Mouse (Mus musculus) urinary bladder, adult 2 months (tissue): ENCODE measurements around the gene Myadm. TPM values are rescaled to one million over a fixed set of nuclear protein-coding genes. Genes with fewer than 3 reads are reported as not detected.
"Not testable (repeated sequence)": the region's sequence is repeated elsewhere in the genome, so short reads cannot be mapped to it uniquely, and the experiment has no call there.

ENCODE experiments used
- DNase-seq: peaks from one replicate; pipeline ENCODE4 v3.0.0; 2022; ENCODE audit warnings: low spot score
- polyA plus RNA-seq: library from polyadenylated mRNA; depleted of rRNA; stranded (reverse); fragments of >200 nt; gene quantifications from 2 replicates; pipeline ENCODE4 v1.2.3, GENCODE M21; 2012; rRNA removed

Gene Myadm
- 303 and 327 TPM in 2 replicates for polyA plus RNA-seq

DNA sequence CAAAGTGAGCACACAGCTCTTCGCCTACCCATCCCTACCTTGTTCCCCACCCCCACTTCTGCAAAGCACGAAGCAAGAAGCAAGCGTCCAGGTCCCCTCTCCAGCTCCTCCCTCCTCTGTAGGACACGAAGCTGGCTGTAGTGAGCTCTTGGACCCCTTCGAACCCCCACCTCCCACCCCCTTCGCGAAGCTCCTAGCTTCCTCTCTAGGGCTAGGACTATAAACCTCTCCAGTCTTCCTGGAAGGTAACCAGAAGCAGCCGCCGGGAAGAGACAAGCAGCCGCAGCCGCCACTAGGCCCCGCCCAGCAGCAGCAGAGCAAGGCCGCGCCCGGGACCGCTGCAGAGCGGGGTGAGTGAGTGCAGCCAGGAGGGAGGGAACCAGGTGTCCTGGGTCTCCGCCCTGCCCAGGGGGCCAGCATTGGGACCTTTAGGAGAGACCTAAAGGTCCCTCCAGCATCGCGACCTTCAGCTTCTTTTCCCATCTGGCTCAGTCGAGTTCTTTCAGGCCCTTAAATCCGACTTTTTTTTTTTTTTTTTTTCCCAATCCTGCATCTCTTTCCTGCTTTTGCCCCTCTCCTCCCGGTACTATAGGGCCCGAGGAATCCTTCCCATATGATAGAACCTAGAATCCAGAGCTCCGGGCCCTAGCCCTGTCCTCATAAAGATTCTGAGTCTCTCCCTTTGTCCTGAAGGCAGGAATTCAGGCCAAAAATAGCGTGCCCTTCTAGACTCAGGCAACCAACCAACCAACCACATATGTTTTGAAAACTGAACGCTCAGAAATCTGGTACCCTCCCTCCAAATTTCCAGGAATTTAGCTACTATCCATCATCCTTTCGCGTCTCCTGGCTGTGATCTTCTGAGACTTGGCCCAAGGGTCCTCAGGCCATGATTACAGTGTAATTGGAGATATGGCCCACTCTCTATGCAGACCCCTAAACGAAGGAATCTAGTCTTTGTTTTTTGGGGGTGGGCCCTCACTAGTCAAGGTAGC lies at the start of gene Myadm, which contains the start of gene Prkcg:
Gene Myadm, plus strand, starts transcription at position 105 of the 995 bp plus-strand sequence.
Gene Prkcg, plus strand, starts transcription at position 204 of the 995 bp plus-strand sequence.
- DNase-seq = peak; percentile 64

- DNase-seq = no peak
Measured at GRCm38 (mm10) chr7:3239193-3239592, 49.7 kb upstream of the Myadm start.

DNA sequence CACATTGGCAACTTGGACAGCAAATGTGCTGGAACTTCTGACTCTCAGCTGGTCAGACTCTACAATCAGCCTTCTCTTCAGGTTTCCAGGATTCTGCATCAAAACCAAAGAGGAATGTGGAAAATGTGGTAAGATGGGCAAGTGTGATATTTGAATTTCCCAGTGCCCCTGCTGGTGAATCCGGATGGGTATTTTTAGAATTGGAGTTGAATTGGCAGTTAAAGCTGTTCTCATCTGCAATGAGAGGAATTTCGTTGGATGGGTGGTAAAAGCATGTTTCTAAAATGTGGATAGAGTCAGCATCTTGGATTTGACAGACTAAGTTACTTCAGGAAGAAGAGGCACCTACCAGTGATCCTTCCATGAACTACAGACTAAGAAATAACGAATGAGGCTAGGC lies 28.2 kb upstream of the Myadm start:
- no peak for DNase-seq

DNA sequence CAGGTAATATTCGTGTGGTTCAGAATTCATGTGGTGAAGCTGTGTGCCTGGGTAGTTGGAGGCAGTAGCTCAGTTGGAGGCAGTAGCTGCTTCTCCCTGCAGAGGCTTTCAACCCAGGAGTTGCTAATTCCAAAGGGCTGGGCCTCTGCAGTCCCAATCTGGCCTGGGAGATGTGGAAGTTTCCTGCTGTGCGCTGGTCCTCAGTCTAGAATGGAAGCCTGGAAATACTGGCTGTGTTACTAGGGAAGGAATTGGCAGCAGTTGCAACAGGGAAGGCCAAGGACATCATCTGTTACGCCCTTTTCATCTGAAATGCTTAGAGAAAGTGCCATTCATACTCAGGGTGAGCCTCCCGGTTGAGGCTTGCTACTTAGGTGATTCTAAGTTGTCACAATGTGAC lies 27.4 kb upstream of the Myadm start:
- no peak for DNase-seq

GRCm38 (mm10) chr7:3262789-3263188 lies 26.1 kb upstream of the Myadm start:
- no peak for DNase-seq

DNA sequence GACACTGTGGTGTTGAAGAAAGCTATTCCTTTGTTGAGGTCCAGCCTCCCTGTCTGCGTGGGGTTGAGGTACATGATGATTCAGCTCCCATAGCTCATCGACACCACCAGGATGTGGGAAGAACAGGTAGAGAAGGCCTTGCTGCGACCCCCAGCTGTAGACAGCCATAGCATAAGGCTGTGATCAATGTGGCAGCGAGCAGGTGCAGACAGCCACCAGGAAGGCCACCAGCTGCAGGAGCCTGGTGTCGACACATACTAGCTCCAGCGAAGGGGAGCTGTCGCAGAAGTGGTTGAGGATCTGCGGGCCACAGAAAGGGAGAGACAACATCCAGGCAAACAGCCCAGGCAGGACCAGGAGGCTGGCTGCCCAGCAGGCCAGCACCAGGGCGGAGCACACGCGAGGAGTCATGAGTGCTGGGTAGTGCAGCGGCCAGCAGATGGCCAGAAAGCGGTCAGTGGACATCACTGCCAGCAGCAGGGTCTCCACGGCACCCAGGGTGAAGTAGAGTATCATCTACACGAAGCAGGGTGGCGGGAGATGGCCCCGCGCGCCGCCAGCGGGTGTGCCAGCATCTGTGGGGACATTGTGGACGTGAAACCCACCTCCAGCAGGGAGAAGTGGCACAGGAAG lies 24.4 kb upstream of the Myadm start:
- no peak for DNase-seq

GRCm38 (mm10) chr7:3265311-3265710 lies 23.6 kb upstream of the Myadm start:
- no peak for DNase-seq

GRCm38 (mm10) chr7:3267261-3267660 lies 21.6 kb upstream of the Myadm start:
- no peak for DNase-seq

DNA sequence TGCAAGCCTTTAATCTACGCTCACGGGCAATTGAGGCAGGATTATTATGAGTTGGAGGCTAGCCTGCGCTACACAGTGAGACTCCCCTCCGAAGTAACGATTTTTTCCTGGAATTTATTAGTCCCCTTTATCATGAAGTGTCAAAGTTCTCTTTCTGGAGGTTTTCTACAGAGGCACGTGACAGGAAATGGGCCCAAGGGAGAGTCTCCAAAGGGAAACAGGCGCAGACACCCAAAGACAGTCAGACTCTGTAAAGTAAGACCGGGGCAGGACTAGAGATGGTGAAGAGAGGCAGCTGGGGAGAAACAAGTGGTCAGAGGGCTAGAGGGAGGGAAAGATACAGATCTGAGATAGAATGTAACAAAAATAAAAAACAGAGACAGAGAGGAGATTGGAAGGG lies 21.0 kb upstream of the Myadm start:
- DNase-seq = no peak

- no peak for DNase-seq
Measured at GRCm38 (mm10) chr7:3268291-3268690, 20.6 kb upstream of the Myadm start.

DNA sequence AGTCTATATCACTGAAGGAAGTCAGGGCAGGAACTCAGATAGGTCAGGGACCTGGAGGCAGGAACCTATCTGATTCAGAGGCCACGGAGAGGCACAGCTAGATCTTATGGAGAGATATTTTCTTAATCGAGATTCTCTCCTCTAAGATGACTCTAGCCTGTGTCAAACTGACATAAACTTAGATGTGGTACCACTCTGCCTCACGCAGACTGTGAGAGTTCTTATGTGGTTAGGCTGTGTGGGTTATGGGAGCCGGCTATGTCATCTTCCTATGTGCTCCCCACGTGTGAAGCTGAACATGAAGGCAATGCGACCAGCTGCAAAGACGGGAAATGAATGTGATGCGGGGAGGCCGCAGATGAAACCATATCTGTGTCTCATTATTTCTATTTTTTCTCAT lies 16.7 kb upstream of the Myadm start:
- no peak for DNase-seq

DNA sequence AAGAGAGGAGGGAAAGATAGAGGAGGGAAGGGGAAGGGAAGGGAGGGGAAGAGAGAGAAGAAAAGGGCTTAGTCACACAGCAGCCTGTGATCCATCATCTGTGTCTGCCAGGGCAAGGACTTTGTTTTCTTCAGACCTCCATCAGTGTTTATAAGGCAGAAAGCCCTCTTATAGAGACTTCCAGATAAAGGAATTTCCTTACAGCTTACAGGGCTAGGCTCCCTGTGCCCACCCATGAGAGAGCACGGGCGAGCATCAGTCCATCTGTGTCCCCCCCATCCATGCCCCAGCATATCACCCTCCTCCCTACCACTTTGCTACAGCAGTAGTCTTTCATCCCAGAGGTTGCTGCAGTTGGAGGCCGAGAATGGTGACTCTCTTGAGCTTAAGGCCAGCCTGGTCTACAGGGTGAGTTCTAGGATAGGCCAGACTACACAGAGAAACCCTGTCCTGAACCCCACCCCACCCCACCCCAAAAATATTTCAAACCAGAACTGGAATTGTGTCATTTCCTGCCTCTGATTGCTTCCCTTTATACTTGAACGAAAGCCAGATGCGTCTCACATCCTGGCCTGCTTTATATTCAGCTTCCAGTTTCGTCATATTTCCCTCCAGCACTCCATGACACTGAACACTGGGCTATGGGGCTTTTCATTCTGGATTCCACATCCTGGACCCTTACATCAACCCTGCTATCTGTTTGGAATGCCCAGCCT lies 13.3 kb upstream of the Myadm start:
- no peak for DNase-seq

DNA sequence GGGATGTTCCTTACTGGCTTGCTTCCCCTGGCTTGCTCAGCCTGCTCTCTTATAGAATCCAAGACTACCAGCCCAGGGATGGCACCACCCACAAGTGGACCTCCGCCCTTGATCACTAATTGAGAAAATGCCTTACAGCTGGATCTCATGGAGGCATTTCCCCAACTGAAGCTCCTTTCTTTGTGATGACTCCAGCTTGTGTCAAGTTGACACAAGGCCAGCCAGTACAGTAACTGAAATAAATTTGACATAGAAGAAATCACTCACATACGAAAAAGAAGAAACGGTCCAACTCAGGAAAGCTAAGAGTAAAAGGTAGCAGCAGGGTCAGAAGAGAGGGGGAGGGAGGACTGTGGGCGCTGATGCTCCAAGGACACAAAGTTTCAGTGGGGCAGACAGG lies 12.1 kb upstream of the Myadm start:
- not testable (repeated sequence) for DNase-seq

DNA sequence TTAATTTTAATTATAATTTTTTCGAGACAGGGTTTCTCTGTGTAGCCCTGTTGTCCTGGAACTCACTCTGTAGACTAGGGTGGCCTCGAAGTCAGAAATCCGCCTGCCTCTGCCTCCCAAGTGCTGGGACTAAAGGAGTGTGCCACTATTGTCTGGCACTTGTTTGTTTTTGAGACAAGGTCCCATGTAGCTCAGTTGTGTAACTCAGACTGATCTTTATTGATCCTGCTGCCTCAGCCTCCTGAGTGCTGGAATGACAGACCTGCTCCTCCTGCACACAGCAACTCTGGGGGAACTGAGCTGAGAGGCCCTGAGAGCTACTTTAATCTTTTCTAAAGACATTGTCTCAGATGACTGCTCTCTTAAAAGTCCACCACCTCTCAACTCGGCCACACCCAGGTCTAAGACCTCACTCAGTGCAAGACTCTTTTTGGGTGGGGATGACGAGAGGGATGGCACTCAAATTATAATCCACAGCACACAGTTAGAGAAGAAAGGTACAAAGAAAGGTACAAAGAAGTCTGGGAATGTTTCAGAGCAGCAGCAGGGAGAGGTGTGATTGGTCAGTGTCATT lies 8.7 kb upstream of the Myadm start:
- DNase-seq = no peak

GRCm38 (mm10) chr7:3280654-3281153 lies 8.2 kb upstream of the Myadm start:
- no peak for DNase-seq

DNA sequence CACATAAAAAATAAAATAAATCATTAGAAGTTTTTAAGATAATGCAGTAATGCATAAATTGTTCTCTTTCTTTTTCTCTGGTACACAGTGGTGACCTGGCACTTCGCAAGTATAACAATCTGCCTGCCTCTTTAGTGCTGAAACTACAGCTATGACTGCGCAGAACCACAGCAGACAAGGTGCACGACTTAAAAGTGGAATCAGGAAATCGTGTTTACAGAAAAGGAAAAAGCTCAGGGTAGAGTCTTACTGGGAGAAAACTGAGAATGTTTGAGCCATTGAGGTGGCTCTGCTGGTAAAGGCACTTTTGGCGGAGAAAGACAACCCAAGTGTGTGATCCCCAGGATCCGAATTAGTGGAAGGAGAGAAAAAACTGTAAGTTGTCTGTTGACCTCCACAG lies 7.1 kb upstream of the Myadm start:
- no peak for DNase-seq

DNA sequence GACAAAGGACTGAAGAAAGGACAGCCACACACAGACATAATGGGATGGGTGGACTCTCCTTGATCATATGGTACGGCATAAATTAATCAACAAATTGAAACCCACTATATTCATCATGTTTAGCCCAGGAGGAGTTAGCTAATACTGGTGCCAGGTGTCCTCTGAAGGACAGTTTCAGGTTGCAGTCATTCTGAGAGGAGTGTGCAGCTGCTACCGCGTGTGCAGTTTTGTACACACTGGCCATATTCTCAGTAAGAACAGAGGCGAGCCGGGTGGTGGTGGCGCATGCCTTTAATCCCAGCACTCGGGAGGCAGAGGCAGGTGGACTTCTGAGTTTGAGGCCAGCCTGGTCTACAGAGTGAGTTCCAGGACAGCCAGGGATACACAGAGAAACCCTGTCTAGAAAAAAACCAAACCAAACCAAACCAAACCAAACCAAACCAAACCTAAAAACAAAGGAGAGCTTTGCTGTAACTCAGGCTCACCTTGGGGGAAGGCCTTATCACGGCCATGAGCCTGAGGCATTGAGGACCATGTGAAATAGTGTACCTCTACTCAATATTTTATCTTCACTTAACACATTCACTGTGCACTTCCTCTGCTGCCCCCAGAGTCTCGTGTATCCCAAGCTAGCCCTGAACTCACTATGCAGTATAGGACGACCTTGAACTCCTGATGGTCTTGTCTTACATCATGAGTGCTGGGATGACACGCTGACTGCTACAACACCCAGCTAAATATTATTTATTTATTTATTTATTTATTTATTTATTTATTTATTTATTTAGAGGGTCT lies 5.6 kb upstream of the Myadm start:
- DNase-seq = no peak

DNA sequence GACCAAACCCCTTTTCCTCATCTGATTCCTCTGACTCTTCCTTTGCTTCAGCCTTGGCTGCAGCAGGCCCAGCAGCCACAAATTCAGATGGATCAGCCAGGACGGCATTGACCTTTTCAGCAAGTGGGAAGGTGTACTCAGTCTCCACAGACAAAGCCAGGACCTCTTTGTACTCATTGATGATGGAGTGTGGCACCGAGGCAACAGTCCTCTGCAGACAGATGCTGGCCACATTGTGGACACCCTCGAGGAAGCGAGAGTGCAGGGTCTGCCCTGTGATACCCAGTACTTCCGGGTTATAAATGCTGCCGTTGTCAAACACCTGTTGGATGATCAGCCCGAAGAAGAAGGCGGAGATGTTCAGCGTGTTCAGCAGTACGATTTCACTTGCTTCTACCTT lies 4.3 kb upstream of the Myadm start:
- DNase-seq = no peak

- DNase-seq = no peak
Measured at GRCm38 (mm10) chr7:3286036-3286435, 2.8 kb upstream of the Myadm start.

- DNase-seq = no peak
Measured at GRCm38 (mm10) chr7:3287186-3287585, 1.7 kb upstream of the Myadm start.
